Mouse (Mus musculus): ENCODE measurements around the gene Helt.
"Not testable (repeated sequence)": the region's sequence is repeated elsewhere in the genome, so short reads cannot be mapped to it uniquely, and the experiment has no call there.

Gene Helt

GRCm38 (mm10) chr8:46298847-46299246, 4.4 kb upstream of the Helt start:
- in situ Hi-C loops (cut with MseI, MboI), result no loop called here

GRCm38 (mm10) chr8:46296551-46296950, 2.1 kb upstream of the Helt start:
- in situ Hi-C loops (cut with MseI, MboI), result no loop called here

DNA sequence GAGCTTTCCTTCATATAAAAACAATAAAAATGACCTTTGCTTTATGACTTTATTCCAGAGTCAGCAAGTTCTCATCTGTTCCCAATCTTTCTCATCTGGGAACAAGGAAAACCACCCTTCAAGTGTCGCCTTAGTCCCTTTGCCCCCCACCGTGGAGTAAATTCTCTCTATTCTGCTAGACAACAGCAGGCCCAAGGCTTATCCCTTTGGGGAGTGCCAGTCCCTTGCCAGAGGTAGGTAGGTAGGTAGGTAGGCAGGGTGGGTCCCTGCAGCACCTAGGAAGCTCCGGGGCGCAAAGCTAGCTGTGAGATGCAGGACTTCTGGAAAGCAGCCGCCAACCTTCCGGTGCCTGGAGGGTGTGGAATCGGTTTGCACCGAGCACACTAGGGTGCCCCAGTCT, 1.5 kb upstream of the Helt start:
- in situ Hi-C loops (cut with MseI, MboI), result no loop called here

DNA sequence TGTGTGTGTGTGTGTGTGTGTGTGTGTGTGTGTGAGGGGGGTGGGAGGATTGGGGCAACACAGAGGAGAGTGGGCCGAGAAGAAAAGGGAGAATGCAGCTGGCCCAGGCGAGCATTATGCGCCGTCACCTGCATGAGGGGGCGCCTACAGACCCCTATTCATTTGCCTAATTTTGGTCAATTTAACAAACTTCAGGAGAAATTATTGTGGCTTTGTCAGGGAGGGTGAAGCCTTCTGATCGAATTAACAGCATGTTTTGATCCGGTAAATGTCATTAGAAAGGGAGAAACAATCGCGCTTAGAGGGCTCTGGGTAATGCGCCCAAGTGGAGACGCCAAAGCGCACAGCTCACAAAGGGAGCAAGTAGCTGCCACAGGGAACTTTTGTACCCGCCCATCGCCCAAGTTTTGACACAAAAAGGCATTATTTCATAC, 647 bp upstream of the Helt start:
- in situ Hi-C loops (cut with MseI, MboI), result no loop called here

DNA sequence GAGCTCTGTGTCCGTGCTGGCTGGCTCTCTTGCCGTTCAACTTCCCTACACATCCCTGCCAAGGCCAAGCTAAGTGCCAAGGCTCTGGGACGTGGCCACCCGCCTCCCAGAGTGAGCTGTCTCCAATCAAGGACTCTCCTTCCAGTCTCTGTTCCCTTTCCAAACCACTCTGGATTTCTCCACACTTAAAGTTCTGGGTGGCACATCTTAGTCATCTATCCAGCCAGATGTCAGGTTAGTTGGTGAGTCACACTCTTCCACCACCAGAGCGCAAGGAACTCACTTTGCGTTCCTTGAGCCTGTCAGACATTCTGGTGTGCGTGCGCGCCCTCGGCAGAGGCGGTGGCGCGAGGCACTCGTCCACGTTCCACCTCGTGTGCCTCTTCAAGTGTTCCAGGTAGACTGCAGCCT, 725 bp downstream of the Helt start:
- in situ Hi-C loops (cut with MseI, MboI), result no loop called here

- in situ Hi-C loops (cut with MseI, MboI), result no loop called here
Measured at GRCm38 (mm10) chr8:46293201-46293600, 1.3 kb downstream of the Helt start.

GRCm38 (mm10) chr8:46291931-46292675, 2.4 kb downstream of the Helt start:
- in situ Hi-C loops (cut with MseI, MboI), result no loop called here

GRCm38 (mm10) chr8:46289274-46289673, 5.2 kb downstream of the Helt start:
- in situ Hi-C loops (cut with MseI, MboI), result no loop called here

GRCm38 (mm10) chr8:46288021-46288420, 6.5 kb downstream of the Helt start:
- in situ Hi-C loops (cut with MseI, MboI), result no loop called here

DNA sequence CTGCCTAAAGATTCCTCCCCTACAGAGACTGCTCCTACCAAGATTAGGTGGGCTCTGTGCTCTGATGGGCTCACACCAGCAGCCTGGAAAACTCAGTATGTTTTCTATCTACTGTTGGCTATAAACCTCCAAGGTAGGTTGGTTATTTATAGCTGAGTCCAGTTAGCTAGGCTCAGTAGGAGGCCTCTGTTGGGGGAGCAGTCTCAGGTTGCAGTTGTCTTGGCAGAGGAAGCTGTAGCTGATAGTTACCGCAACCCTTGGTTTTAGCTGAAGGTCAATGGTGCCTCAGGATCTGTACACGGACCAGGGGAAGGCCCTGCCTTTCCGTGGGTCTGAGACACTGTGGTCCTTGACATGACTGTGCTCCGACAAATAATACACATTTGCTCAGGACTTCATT, 8.5 kb downstream of the Helt start:
- in situ Hi-C loops (cut with MseI, MboI), result no loop called here

DNA sequence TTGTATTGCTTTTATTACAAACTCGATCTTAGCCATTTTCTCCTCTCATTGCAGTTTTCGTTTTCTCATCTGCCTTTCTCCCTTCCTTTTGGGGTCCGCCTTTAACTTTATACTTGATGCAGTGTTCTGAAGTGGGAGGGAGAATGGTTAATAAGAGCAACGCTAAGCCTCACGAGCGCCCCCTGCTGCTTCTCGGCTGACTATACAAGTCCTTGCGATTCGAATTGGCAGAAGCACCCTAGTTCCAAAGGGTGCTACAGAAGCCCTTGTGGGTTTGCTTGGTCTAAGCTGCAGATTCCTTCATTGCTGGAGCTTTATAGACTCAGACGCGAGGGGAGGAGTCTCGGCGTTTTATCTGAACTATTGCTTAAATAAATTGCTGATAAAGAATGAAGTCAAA, 12.9 kb downstream of the Helt start:
- in situ Hi-C loops (cut with MseI, MboI), result no loop called here

DNA sequence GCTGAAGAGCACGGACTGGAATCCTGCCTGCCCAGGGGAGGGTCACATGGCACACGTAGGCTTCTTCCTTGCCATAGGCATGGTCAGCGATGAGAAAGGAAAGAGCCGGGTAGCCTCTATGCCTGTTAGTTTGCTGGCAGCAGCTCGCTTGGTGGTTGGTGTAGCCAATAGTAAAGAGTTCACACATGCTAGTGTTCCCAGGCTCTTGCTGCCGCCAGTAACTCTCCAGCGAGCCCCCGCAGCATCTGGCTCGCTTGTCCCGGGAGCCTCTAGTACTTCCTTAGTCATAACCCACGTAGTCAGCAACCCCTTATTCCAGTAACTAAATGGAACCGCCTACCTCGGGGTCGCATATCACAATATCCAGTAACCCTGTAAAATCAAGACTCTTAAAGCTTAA, 17.5 kb downstream of the Helt start:
- in situ Hi-C loops (cut with MseI, MboI), result no loop called here

DNA sequence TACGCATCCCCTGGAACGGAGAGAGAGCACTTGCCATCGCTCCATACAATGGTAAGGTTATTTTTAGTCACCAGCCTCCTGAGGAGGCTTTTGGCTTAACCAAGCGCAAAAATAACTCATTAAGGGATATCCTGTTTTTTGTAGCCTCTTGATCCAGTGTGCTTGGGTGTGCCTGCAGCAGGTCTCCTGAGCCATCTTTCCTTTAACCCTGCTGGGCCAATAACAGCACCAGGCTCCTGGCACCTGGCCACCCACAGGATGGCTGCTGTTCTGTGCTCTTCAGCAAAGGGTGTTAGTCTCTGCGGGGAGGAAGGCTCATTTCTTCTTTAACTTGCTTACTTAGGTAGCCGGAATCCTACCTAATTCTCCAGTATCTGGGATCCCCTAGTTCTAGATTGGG, 23.7 kb downstream of the Helt start:
- in situ Hi-C loops (cut with MseI, MboI), result no loop called here

DNA sequence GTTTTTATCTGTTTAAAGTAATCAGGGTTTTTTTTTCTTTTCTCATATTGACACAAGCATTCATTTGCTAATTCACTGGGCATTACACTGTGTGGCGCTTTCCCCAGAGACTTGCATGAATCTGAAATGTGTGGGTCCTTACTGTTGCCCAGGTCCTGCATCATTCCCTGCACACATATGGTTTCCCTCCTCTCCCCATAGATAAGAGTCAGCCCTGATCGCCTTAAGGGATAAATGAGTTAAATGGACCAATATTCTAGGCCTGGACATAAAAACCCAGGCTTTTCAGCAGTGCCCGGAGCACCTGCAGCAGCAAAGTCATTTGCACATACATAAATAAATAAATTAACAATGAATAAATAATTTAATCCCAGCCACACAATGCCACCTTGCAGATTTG, 24.3 kb downstream of the Helt start:
- in situ Hi-C loops (cut with MseI, MboI), result no loop called here

GRCm38 (mm10) chr8:46266801-46267200, 27.7 kb downstream of the Helt start:
- in situ Hi-C loops (cut with MseI, MboI), result no loop called here

- in situ Hi-C loops (cut with MseI, MboI), result not testable (repeated sequence)
Measured at GRCm38 (mm10) chr8:46264206-46264605, 30.3 kb downstream of the Helt start.

DNA sequence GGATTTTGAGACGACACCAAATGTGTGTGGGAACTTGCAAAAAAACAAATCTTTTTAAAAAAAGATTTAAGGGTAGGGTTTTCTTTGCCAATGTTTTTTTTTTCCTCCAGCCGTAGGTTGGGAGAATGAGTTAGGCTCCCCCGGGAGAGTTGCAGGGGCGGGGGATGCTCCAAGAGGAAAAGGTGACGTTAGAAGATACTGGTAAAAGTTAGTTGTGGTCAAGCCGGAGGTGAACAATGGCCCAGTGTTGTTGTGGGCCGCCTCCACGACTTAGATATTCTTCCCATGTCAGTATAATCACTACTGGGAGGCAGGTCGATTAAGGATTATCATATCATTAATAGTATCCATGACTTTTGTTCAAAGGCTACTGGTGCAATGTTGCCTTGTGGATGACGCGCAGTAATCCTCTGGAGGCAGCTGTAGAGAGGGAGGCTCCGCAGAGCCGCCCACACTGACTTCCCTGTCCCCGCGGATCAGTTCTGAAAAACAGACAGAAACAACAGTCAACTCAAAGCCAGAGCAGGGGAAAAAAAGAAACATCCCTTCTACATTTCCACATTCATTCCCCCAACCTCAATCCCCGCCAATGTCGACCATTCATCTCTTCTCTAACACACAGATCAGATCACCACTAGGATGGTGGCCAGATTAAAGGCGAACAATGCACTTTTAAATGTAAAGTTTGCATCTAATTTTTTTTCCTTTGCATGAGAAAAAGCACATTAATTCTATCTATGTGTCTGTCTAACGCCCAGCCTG, 36.4 kb downstream of the Helt start:
- in situ Hi-C loops (cut with MseI, MboI), result no loop called here

DNA sequence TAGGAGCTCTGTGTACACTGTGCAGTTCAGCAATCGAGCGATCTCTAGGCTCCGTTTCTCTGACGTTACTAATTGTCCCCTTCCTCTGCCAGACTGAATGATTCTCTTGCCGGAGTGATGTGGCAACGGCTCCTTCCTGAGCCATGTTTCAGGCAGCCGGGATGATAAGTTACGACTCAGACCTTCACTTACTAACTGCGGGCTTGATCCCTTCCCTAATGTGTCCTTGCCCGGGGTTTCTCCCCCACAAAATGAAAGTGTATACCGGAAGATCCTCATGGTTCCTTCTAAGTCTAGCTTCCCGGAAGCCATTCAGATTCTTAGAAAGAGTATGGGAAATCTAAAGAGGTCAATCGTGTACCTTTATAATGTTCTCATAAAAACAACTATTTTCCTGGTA, 42.0 kb downstream of the Helt start:
- in situ Hi-C loops (cut with MseI, MboI), result no loop called here

- in situ Hi-C loops (cut with MseI, MboI), result no loop called here
Measured at GRCm38 (mm10) chr8:46251561-46251960, 42.9 kb downstream of the Helt start.

GRCm38 (mm10) chr8:46246346-46246745, 48.1 kb downstream of the Helt start:
- in situ Hi-C loops (cut with MseI, MboI), result loop anchor here (5.0 to 10.0 kb wide), 2 partner anchors 66 to 298 kb away; no protein-coding TSS in a partner anchor

DNA sequence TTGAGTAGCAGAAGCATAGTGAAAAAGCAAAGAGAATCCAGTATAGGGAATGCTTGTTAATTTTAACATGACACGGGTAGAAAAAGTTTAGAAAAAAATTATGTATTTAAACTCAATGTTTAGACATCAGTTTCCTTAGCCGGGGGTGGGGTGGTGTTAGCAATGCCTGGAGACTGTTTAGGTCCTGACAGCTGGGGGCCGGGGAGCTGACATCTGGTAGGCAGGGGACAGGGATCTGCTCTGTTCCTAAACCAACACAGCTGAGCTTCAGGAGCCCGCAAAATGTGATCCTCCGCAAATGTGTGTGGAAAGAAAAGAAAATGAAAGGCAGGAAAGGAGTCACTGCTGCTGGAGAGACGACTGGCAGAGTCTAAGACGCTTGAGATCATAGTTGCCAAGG, 51.5 kb downstream of the Helt start:
- in situ Hi-C loops (cut with MseI, MboI), result loop anchor here in 1 of 2 experiments (5.0 to 10.0 kb wide), 2 partner anchors 59 to 302 kb away; no protein-coding TSS in a partner anchor
